Mouse (Mus musculus): ENCODE measurements around the gene Bmt2. TPM values are rescaled to one million over a fixed set of nuclear protein-coding genes. Genes with fewer than 3 reads are reported as not detected.

Gene Bmt2
- polyA plus RNA-seq, 1 experiment from 2014 or later: 3.4 TPM

DNA sequence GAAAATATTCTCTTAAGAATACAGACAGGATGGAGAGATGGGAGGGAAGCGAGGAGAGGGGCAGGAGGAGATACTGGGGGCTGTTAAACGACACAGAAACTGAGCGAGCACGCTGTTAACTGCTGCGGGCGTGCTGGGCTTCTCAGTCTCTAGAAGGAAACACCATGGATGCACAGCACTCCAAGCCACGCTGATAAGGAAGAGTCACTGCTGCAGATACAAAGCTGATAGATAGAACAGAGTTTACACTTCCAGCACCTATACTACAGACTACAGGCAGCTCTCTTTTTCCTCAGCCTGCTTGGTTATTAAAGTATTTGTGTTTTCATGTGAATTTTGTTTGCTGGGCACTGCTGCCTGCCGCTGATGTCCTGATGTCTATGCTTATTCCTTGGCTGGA lies 91.6 kb downstream of the Bmt2 start:
- peak; percentile 49; the same call in 1 of the 2 replicates for ATAC-seq (ENCODE audit: low read depth)
- H3K27me3 ChIP-seq (ENCODE audit: control insufficient read depth, insufficient read depth, low read depth, low read length): no peaks in the 10 kb centered on the region
- no peak overlapping the region for H3K4me3 ChIP-seq (ENCODE audit: low read depth, low read length)
- peaks cover 9% of the 10 kb centered on the region for H3K36me3 ChIP-seq (ENCODE audit: control insufficient read depth, insufficient read depth)
- WGBS (ENCODE audit: insufficient replicate concordance): 27% methylated on average over 8 of the region's 8 CpGs
- H3K9ac ChIP-seq (ENCODE audit: low read depth, low read length): no peak overlapping the region
- H3K27ac ChIP-seq (ENCODE audit: low read length): peak overlapping the region; percentile 47; the same call in 1 of the 2 replicates
- H3K9me3 ChIP-seq (replicated peaks; ENCODE audit: control insufficient read depth, low read length): no peaks in the 10 kb centered on the region
- peak overlapping the region; percentile 28; the same call in 1 of the 2 replicates for H3K4me2 ChIP-seq (ENCODE audit: low read depth, low read length)
- H3K4me1 ChIP-seq (ENCODE audit: control insufficient read depth, low read depth, low read length): peaks cover 5% of the 10 kb centered on the region; the same call in 1 of the 2 replicates

DNA sequence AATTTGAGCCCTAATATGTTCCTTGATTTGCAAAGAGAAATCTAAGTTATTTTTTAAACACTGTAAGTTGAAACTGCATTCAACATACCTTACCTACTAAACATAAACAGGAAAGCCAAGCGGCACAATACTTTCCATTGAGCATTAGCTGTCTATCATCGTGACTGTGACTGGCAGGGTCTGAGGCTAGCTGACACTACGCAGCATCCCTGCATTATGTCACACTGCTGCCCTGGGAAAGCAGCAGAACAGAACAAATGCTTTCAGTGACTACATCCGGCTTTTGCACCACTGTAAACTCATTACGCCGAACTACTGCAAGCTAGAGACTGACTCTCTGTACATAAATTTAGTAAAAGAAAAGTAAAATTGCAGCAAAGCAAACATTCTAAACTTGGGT lies 93.0 kb downstream of the Bmt2 start:
- 74% methylated on average over 6 of the region's 6 CpGs for WGBS (ENCODE audit: insufficient replicate concordance)
- H3K27ac ChIP-seq (ENCODE audit: low read length): no peak overlapping the region
- H3K9ac ChIP-seq (ENCODE audit: low read depth, low read length): no peak overlapping the region
- peaks cover 5% of the 10 kb centered on the region; the same call in 1 of the 2 replicates for H3K36me3 ChIP-seq (ENCODE audit: control insufficient read depth, insufficient read depth)
- no peaks in the 10 kb centered on the region for H3K9me3 ChIP-seq (replicated peaks; ENCODE audit: control insufficient read depth, low read length)
- H3K4me1 ChIP-seq (ENCODE audit: control insufficient read depth, low read depth, low read length): peaks cover 5% of the 10 kb centered on the region; the same call in 1 of the 2 replicates
- no peak for ATAC-seq (ENCODE audit: low read depth)
- no peak overlapping the region for H3K4me3 ChIP-seq (ENCODE audit: low read depth, low read length)
- H3K4me2 ChIP-seq (ENCODE audit: low read depth, low read length): no peak overlapping the region
- H3K27me3 ChIP-seq (ENCODE audit: control insufficient read depth, insufficient read depth, low read depth, low read length): no peaks in the 10 kb centered on the region

DNA sequence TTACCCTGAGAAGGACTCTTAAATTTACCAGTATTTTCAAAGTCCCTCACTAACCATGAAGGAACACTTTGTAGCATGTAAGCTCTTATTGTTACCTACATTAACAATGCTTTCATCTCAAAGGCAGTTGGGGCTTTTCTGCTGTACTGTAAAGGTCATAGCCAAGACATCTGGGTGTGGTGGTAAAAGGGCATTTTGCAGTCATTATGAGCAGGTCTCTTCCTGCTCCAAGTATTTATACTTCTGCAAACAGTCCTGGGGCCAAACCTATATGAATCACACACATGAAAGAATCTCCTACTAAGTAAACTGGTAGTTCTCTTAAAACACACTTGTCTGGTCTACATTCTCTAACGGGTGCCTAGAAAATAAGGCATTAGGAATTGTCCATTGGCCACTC lies 95.7 kb downstream of the Bmt2 start:
- 74% methylated on average over 1 of the region's 1 CpGs for WGBS (ENCODE audit: insufficient replicate concordance)
- Histone ChIP-seq H3K36me3 (ENCODE audit: control insufficient read depth, insufficient read depth) (peaks cover 5% of the 10 kb centered on the region; the same call in 1 of the 2 replicates), H3K9me3 (replicated peaks; ENCODE audit: control insufficient read depth, low read length) (no peaks in the 10 kb centered on the region), H3K27me3 (ENCODE audit: control insufficient read depth, insufficient read depth, low read depth, low read length) (no peaks in the 10 kb centered on the region), H3K4me1 (ENCODE audit: control insufficient read depth, low read depth, low read length) (peaks cover 5% of the 10 kb centered on the region; the same call in 1 of the 2 replicates), H3K4me2 (ENCODE audit: low read depth, low read length) (no peak overlapping the region), H3K27ac (ENCODE audit: low read length) (no peak overlapping the region), H3K9ac (ENCODE audit: low read depth, low read length) (no peak overlapping the region), H3K4me3 (ENCODE audit: low read depth, low read length) (no peak overlapping the region)
- no peak for ATAC-seq (ENCODE audit: low read depth)

Other genes starting within 250 kb of the Bmt2 start
- 12.0 and 13.1 TPM in 2 replicates for gene Tmem168, start 69.9 kb downstream of the Bmt2 start, polyA plus RNA-seq (2015; fragmentation: Nextera tagmentation; extraction: Ambion mirVana)
- 0.20 and 0.21 TPM in 2 replicates for gene Gpr85, start 162.0 kb upstream of the Bmt2 start, polyA plus RNA-seq (2015; fragmentation: Nextera tagmentation; extraction: Ambion mirVana)
- gene 2610001J05Rik, start 193.6 kb upstream of the Bmt2 start, polyA plus RNA-seq (2015; fragmentation: Nextera tagmentation; extraction: Ambion mirVana): 33.5 and 37.7 TPM in 2 replicates